Mouse (Mus musculus) neural tube, embryonic 14.5 days (tissue): ENCODE data around the gene Pdzd2. TPM values are rescaled to one million over a fixed set of nuclear protein-coding genes. Genes with fewer than 3 reads are reported as not detected.
"Not testable (repeated sequence)": the region's sequence is repeated elsewhere in the genome, so short reads cannot be mapped to it uniquely, and the experiment has no call there.

Experiments
- ATAC-seq: fragments of 200-750 bp; cut with Nextera tagmentation; 2 replicates; pipeline ENCODE4 v1.8.0; 2017; ENCODE audit warnings: low read depth, mild to moderate bottlenecking, moderate TSS enrichment, moderate library complexity
- H3K27ac ChIP-seq: fragments of 300-500 bp; sonication (generic); 2 replicates; pipeline ENCODE4 v1.5.1; 2014; ENCODE audit warnings: low read depth, mild to moderate bottlenecking, control low read depth, low read length, moderate library complexity, mixed read lengths
- H3K27me3 ChIP-seq: fragments of 300-500 bp; sonication (generic); 2 replicates; pipeline ENCODE4 v1.6.1; 2014; ENCODE audit warnings: low read length; ENCODE audit not compliant: control insufficient read depth, insufficient read depth
- H3K36me3 ChIP-seq: fragments of 300-500 bp; sonication (generic); 2 replicates; pipeline ENCODE4 v1.6.1; 2014; ENCODE audit warnings: low read length, mixed read lengths; ENCODE audit not compliant: control insufficient read depth, insufficient read depth
- H3K4me1 ChIP-seq: fragments of 300-500 bp; sonication (generic); 2 replicates; pipeline ENCODE4 v1.6.1; 2014; ENCODE audit warnings: low read length; ENCODE audit not compliant: control insufficient read depth, insufficient read depth
- H3K4me2 ChIP-seq: fragments of 300-500 bp; sonication (generic); 2 replicates; pipeline ENCODE4 v1.6.1; 2014; ENCODE audit warnings: mild to moderate bottlenecking, low read depth, low read length, control low read depth
- H3K4me3 ChIP-seq: fragments of 300-500 bp; sonication (generic); 2 replicates; pipeline ENCODE4 v1.5.1; 2014; ENCODE audit warnings: low read depth, low read length, control low read depth, mixed read lengths
- H3K9ac ChIP-seq: fragments of 300-500 bp; sonication (generic); replicated peaks from 2 replicates; pipeline ENCODE4 v1.6.1; 2014; ENCODE audit warnings: low read depth, mild to moderate bottlenecking, control low read depth, low read length, mixed read lengths
- H3K9me3 ChIP-seq: fragments of 300-500 bp; sonication (generic); 2 replicates; pipeline ENCODE4 v1.6.1; 2016; ENCODE audit warnings: low read length; ENCODE audit not compliant: control insufficient read depth
- WGBS: fragments of 180-500 bp; shearing (Covaris S2); extraction: QIAGEN DNeasy Blood & Tissue Kit; methylation state at CpG from one replicate; pipeline ENCODE4 v1.1.7; 2014; 5-methylcytosine and 5-hydroxymethylcytosine counted together
- polyA plus RNA-seq: library from polyadenylated mRNA; unstranded; fragments of >200 nt; fragmentation: Nextera tagmentation; extraction: Ambion mirVana; gene quantifications from 2 replicates; pipeline ENCODE4 v1.2.1, GENCODE M21; 2014

Gene Pdzd2
- polyA plus RNA-seq, 1 experiment from 2014 or later, result 16.6 TPM

DNA sequence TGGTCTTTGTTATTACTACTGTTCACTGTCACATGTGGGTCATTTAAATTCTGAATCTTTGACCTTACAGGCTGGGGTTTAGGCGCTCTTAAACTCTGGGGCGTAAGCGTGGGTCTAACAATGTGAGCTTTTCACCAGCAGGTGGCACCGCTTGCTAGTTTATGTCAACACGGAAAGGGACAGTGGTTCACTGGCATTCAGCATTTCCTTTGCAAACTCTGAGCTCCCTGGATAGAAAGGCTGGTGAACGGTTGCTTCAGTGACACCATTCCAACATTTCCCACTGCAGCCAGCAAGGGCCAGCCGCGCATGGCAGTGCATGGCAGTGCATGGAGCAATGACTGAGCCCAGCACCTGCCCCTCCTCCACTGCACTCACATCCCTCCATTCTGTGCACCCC lies 368.5 kb downstream of the Pdzd2 start:
- Histone ChIP-seq H3K4me3 (no peak overlapping the region), H3K9ac (no peak overlapping the region), H3K9me3 (no peaks in the 10 kb centered on the region), H3K36me3 (no peaks in the 10 kb centered on the region; the same call in 1 of the 2 replicates), H3K27me3 (no peaks in the 10 kb centered on the region), H3K4me2 (no peak overlapping the region), H3K27ac (no peak overlapping the region), H3K4me1 (peaks cover 18% of the 10 kb centered on the region)
- 7% methylated on average over 8 of the region's 8 CpGs for WGBS
- ATAC-seq, result peak; percentile 65

GRCm38 (mm10) chr15:12370096-12370495 lies 369.6 kb downstream of the Pdzd2 start:
- Histone ChIP-seq H3K36me3 (no peaks in the 10 kb centered on the region; the same call in 1 of the 2 replicates), H3K9ac (no peak overlapping the region), H3K27ac (no peak overlapping the region), H3K27me3 (no peaks in the 10 kb centered on the region), H3K4me2 (no peak overlapping the region), H3K4me1 (peaks cover 19% of the 10 kb centered on the region), H3K4me3 (no peak overlapping the region), H3K9me3 (no peaks in the 10 kb centered on the region)
- WGBS, result 94% methylated on average over 3 of the region's 3 CpGs
- no peak for ATAC-seq

- Histone ChIP-seq H3K4me2 (no peak overlapping the region), H3K4me1 (peaks cover 19% of the 10 kb centered on the region), H3K27ac (no peak overlapping the region), H3K4me3 (no peak overlapping the region), H3K36me3 (no peaks in the 10 kb centered on the region), H3K27me3 (no peaks in the 10 kb centered on the region), H3K9me3 (no peaks in the 10 kb centered on the region), H3K9ac (no peak overlapping the region)
- no peak for ATAC-seq
- 87% methylated on average over 4 of the region's 4 CpGs for WGBS
Measured at GRCm38 (mm10) chr15:12368850-12369249, 370.9 kb downstream of the Pdzd2 start.

DNA sequence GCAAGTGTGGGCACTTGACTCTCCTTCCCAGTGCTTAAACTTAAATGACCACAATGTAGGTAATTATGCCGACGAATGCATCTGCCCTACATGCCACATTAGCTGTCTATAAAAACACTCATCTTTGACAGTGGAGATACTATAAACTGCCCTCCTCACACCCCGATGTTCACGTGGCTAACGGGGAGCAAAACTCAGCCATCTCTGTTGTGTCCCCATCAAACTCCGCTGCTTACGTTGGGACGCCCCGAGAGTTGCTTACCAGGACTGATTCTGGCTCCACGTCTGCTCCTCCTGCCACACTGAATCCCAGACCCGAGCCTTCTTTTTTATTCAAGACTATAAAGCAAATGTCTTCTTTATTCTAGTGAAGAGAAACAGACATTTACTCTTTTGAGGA lies 371.4 kb downstream of the Pdzd2 start:
- 43% methylated on average over 11 of the region's 11 CpGs for WGBS
- Histone ChIP-seq H3K27me3 (no peaks in the 10 kb centered on the region), H3K9ac (no peak overlapping the region), H3K4me2 (no peak overlapping the region), H3K27ac (no peak overlapping the region), H3K36me3 (no peaks in the 10 kb centered on the region), H3K4me3 (no peak overlapping the region), H3K4me1 (peaks cover 19% of the 10 kb centered on the region), H3K9me3 (no peaks in the 10 kb centered on the region)
- no peak for ATAC-seq

- no peaks in the 10 kb centered on the region for H3K36me3 ChIP-seq
- peaks cover 19% of the 10 kb centered on the region for H3K4me1 ChIP-seq
- H3K4me3 ChIP-seq, result no peak overlapping the region
- WGBS, result 58% methylated on average over 13 of the region's 13 CpGs
- H3K9ac ChIP-seq, result no peak overlapping the region
- H3K4me2 ChIP-seq, result no peak overlapping the region
- H3K27me3 ChIP-seq, result no peaks in the 10 kb centered on the region
- H3K27ac ChIP-seq, result no peak overlapping the region
- ATAC-seq, result no peak
- no peaks in the 10 kb centered on the region for H3K9me3 ChIP-seq
Measured at GRCm38 (mm10) chr15:12367306-12368080, 372.2 kb downstream of the Pdzd2 start.

DNA sequence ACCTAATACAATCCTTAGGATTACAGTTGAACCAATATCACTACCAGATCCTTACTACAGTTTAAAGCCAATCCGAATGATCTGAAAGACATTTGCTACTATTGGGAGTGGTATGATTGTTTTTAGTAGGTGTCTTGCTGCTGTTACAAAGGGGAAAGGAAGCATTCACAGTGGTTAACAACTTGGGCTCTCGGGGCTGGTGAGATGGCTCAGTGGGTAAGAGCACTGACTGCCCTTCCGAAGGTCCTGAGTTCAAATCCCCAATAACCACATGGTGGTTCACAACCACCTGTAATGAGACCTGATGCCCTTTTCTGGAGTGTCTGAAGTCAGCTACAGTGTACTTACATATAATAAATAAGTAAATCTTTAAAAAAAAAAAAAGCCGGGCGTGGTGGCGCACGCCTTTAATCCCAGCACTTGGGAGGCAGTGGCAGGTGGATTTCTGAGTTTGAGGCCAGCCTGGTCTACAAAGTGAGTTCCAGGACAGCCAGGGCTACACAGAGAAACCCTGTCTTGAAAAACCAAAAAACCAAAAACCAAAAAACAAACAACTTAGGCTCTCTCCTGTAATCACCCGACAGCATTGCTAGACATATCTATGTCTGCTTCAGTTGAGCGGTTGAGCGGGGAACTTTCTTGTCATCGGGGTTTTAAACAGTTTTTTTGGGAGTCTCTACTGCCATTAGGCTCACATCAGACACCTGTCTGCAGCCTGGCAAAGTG lies 373.0 kb downstream of the Pdzd2 start:
- H3K4me3 ChIP-seq, ATAC-seq, H3K9me3 ChIP-seq, H3K9ac ChIP-seq, H3K27me3 ChIP-seq, H3K36me3 ChIP-seq, H3K4me2 ChIP-seq: not testable (repeated sequence)
- WGBS, result 87% methylated on average over 11 of the region's 11 CpGs
- H3K4me1 ChIP-seq, result peaks cover 19% of the 10 kb centered on the region
- peak overlapping the region; percentile 66 for H3K27ac ChIP-seq

DNA sequence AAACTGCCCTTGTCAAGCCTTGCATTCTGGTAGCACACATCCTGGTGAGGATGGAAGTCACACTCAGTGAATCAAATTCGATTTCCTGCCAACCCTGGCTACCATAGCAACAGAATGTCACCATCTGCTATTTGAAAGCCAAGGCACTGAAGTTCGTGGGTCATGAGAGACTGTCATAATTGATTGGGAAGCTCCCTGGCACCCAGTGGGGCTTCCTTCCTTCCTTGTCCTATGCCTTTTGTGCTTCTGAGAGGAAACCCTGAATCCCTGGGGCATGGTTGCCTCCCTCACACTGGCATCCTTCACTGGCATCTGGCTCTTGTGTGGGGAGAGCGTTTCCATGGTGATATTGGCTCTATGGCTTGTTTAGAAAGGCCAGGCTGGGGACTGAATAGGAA lies 373.7 kb downstream of the Pdzd2 start:
- Histone ChIP-seq H3K9me3 (no peaks in the 10 kb centered on the region), H3K4me1 (peaks cover 19% of the 10 kb centered on the region), H3K4me3 (no peak overlapping the region), H3K27me3 (no peaks in the 10 kb centered on the region), H3K9ac (no peak overlapping the region), H3K36me3 (no peaks in the 10 kb centered on the region), H3K4me2 (no peak overlapping the region), H3K27ac (peak overlapping the region; percentile 66)
- ATAC-seq, result peak; percentile 92
- WGBS, result 7% methylated on average over 3 of the region's 3 CpGs

DNA sequence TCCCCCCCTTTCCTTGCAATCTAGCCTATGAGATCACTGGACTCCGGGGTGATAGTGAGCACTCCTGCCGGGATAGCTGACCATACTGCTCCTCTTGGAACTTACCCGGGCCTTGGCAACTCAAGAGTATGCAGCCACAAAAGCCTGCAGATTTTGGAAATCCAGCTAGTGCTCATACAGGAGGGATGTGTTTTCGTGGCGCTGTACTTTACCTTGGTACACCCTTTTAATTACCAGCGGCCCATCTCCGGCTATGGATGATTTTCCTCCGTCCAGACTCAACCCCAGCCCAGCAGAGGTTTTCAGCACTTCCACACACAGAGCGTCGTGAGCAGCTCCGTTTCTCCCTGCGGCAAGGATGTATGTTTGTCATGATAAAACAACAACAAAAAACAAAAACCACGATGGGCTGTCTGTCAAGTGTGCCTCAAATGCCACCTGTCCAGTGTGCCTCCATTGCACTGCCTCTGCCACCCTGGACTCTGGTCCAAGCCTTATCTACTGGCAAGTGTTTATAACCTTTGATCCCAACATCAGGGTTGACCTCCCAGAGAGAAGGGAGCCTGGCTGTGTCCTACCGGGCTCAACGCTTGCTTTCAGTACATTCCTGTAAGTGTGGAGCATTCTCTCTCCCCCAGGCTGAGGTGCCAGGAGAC lies 374.2 kb downstream of the Pdzd2 start:
- no peak overlapping the region for H3K4me3 ChIP-seq
- peak overlapping the region; percentile 66 for H3K27ac ChIP-seq
- no peaks in the 10 kb centered on the region for H3K36me3 ChIP-seq
- no peaks in the 10 kb centered on the region for H3K9me3 ChIP-seq
- no peak overlapping the region for H3K9ac ChIP-seq
- peaks cover 19% of the 10 kb centered on the region for H3K4me1 ChIP-seq
- no peak for ATAC-seq
- H3K27me3 ChIP-seq, result no peaks in the 10 kb centered on the region
- no peak overlapping the region for H3K4me2 ChIP-seq
- WGBS, result 69% methylated on average over 15 of the region's 15 CpGs

DNA sequence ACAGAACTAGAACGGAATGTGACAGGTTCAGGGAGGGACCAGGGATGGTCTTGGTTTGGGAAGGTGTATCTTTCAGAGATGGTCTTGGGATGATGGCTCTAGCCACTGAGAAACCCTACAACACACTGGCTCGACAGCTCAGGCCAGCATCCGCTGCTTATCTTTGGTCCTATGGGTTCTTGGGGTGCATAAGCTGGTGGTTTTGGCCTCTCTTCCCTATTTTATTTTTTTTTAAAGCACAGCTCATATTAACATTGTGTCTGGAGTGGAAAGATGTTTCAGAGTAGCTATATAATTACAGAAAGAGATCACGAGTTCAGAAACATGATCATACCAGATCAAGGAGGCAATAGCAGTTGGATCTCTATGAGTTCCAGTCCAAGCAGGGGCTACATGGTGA lies 375.6 kb downstream of the Pdzd2 start:
- 91% methylated on average over 4 of the region's 4 CpGs for WGBS

More for the DNA sequence above, 375.6 kb downstream of the Pdzd2 start:
- Histone ChIP-seq H3K4me2 (no peak overlapping the region), H3K36me3 (no peaks in the 10 kb centered on the region), H3K4me3 (no peak overlapping the region), H3K9me3 (no peaks in the 10 kb centered on the region), H3K27ac (no peak overlapping the region), H3K4me1 (peaks cover 19% of the 10 kb centered on the region), H3K27me3 (no peaks in the 10 kb centered on the region), H3K9ac (no peak overlapping the region)
- ATAC-seq, result no peak
